Comparison of ENCODE assay signal across 8 mouse cellular contexts in genomic region chr12:24758374-24758773, GRCm38 (mm10). TPM values are rescaled to one million over a fixed set of nuclear protein-coding genes. Genes with fewer than 3 reads are reported as not detected.
DNase-seq lines count a peak whose midpoint lies in the region; ATAC-seq lines count a peak whose summit lies in the region.

No protein-coding gene starts in this region.

- H3K36me3 ChIP-seq in hindbrain, embryonic 16.5 days (ENCODE audit: control insufficient read depth, insufficient read depth, low read length): no peaks in the 10 kb centered on the region
- no peaks in the 10 kb centered on the region for H3K36me3 ChIP-seq in megakaryocyte, embryonic 14.5 days (replicated peaks; ENCODE audit: low read length)

- no peak overlapping the region for H3K4me2 ChIP-seq in hindbrain, embryonic 16.5 days (ENCODE audit: low read length)

- H3K4me3 ChIP-seq in hindbrain, embryonic 16.5 days (ENCODE audit: low read length): no peak overlapping the region
- H3K4me3 ChIP-seq in megakaryocyte, embryonic 14.5 days (replicated peaks): peak overlapping the region; percentile 72

- WGBS in hindbrain, embryonic 16.5 days: 25% methylated on average over 6 of the region's 6 CpGs

- DNase-seq in cerebellum, postnatal 14 days: peak; percentile 35 to 73
- no peak for DNase-seq in cerebellum, adult 9-10 months
- peak; percentile 6 for DNase-seq in thymus, postnatal 0 days (ENCODE audit: low spot score)
- no peak for DNase-seq in thymus, adult 18-20 months
- peak; percentile 6 to 28 for DNase-seq in right cerebral cortex, adult 2 months (ENCODE audit: low spot score in 2 of 2)
- DNase-seq in adrenal gland, adult 8-10 months: no peak

- no peaks in the 10 kb centered on the region for H3K27me3 ChIP-seq in hindbrain, embryonic 16.5 days (replicated peaks; ENCODE audit: control insufficient read depth, insufficient read depth, low read length)
- peaks cover 7% of the 10 kb centered on the region for H3K27me3 ChIP-seq in megakaryocyte, embryonic 14.5 days (replicated peaks)

- no peaks in the 10 kb centered on the region for H3K4me1 ChIP-seq in hindbrain, embryonic 16.5 days (ENCODE audit: control insufficient read depth, insufficient read depth, low read depth, low read length)
- H3K4me1 ChIP-seq in megakaryocyte, embryonic 14.5 days: peaks cover 20% of the 10 kb centered on the region

- peak; percentile 80 for ATAC-seq in hindbrain, embryonic 16.5 days

- H3K9ac ChIP-seq in hindbrain, embryonic 16.5 days (ENCODE audit: low read depth, low read length): no peak overlapping the region

- no peak overlapping the region for H3K27ac ChIP-seq in hindbrain, embryonic 16.5 days (ENCODE audit: low read depth, low read length)

- H3K9me3 ChIP-seq in hindbrain, embryonic 16.5 days (ENCODE audit: control insufficient read depth, low read length): no peaks in the 10 kb centered on the region
- H3K9me3 ChIP-seq in megakaryocyte, embryonic 14.5 days: no peaks in the 10 kb centered on the region

RNA-seq across cellular contexts. Expression of gene Rrm2, which starts 50.3 kb away (rescaled TPM):
- polyA plus RNA-seq in thymus, postnatal 0 days (2015; fragmentation: Nextera tagmentation; extraction: Ambion mirVana): 465 and 485 TPM in 2 replicates
- polyA plus RNA-seq in hindbrain, embryonic 16.5 days (2015; fragmentation: Nextera tagmentation; extraction: Ambion mirVana): 54.2 and 66.2 TPM in 2 replicates
- 40.1 and 47.8 TPM in 2 replicates for polyA plus RNA-seq in megakaryocyte, embryonic 14.5 days (2012; ENCODE audit: insufficient read depth, low replicate concordance)
- total RNA-seq in adrenal gland, adult 8-10 months (2022): 10 to 100 TPM in 1 of 4 experiments, 1 to 10 TPM in 3; 4.9 to 10.4 (median 6.8) TPM

Comparison
In these comparisons a context has a peak if more than half of its experiments do, and no peak if none do; other contexts are left out.
1. DNase-seq: peak in cerebellum, postnatal 14 days (2 of 2), thymus, postnatal 0 days (single experiment) and right cerebral cortex, adult 2 months (2 of 2); none in cerebellum, adult 9-10 months (single experiment), thymus, adult 18-20 months (0 of 2) and adrenal gland, adult 8-10 months (single experiment).